Mouse (Mus musculus) embryonic facial prominence, embryonic 12.5 days (tissue): ENCODE data around the gene Itsn1. TPM values are rescaled to one million over a fixed set of nuclear protein-coding genes. Genes with fewer than 3 reads are reported as not detected.

Source experiments
- ATAC-seq: fragments of 200-750 bp; cut with Nextera tagmentation; 2 replicates; pipeline ENCODE4 v1.8.0; 2017; ENCODE audit not compliant: insufficient number of reproducible peaks, insufficient read depth, low FRiP score, low TSS enrichment
- H3K27ac ChIP-seq: fragments of 300-500 bp; sonication (generic); 2 replicates; pipeline ENCODE4 v1.5.1; 2016; ENCODE audit warnings: mild to moderate bottlenecking
- H3K27me3 ChIP-seq: fragments of 300-500 bp; sonication (generic); 2 replicates; pipeline ENCODE4 v1.6.1; 2016; ENCODE audit warnings: mild to moderate bottlenecking, moderate library complexity
- H3K36me3 ChIP-seq: fragments of 300-500 bp; sonication (generic); 2 replicates; pipeline ENCODE4 v1.6.1; 2016; ENCODE audit warnings: mild to moderate bottlenecking
- H3K4me1 ChIP-seq: fragments of 300-500 bp; sonication (generic); 2 replicates; pipeline ENCODE4 v1.6.1; 2016
- H3K4me2 ChIP-seq: fragments of 300-500 bp; sonication (generic); replicated peaks from 2 replicates; pipeline ENCODE4 v1.6.1; 2016; ENCODE audit warnings: mild to moderate bottlenecking, moderate library complexity
- H3K4me3 ChIP-seq: fragments of 300-500 bp; sonication (generic); 2 replicates; pipeline ENCODE4 v1.5.1; 2016; ENCODE audit warnings: mild to moderate bottlenecking
- H3K9ac ChIP-seq: fragments of 300-500 bp; sonication (generic); 2 replicates; pipeline ENCODE4 v1.6.1; 2016; ENCODE audit warnings: mild to moderate bottlenecking, moderate library complexity
- H3K9me3 ChIP-seq: fragments of 300-500 bp; sonication (generic); 2 replicates; pipeline ENCODE4 v1.6.1; 2016; ENCODE audit warnings: mild to moderate bottlenecking, moderate library complexity
- WGBS: fragments of 180-500 bp; shearing (Covaris S2); methylation state at CpG from one replicate; pipeline ENCODE4 v1.1.7; 2016; 5-methylcytosine and 5-hydroxymethylcytosine counted together
- polyA plus RNA-seq: library from polyadenylated mRNA; unstranded; fragments of >200 nt; fragmentation: Nextera tagmentation; extraction: Ambion mirVana; gene quantifications from 2 replicates; pipeline ENCODE4 v1.2.1, GENCODE M21; 2016

The Itsn1 gene
- polyA plus RNA-seq, 1 experiment from 2014 or later, result 43.2 TPM

GRCm38 (mm10) chr16:91734771-91735170, 5.7 kb downstream of the Itsn1 start:
- Histone ChIP-seq H3K4me3 (no peak overlapping the region), H3K36me3 (no peaks in the 10 kb centered on the region), H3K4me1 (peaks cover 26% of the 10 kb centered on the region), H3K27me3 (no peaks in the 10 kb centered on the region), H3K9ac (no peak overlapping the region), H3K4me2 (no peak overlapping the region), H3K27ac (no peak overlapping the region), H3K9me3 (no peaks in the 10 kb centered on the region)
- ATAC-seq, result no peak
- WGBS, result 58% methylated on average over 5 of the region's 5 CpGs

- no peak overlapping the region for H3K4me3 ChIP-seq
- H3K4me1 ChIP-seq, result peaks cover 35% of the 10 kb centered on the region
- 77% methylated on average over 7 of the region's 7 CpGs for WGBS
Measured at GRCm38 (mm10) chr16:91736046-91736816, 7.2 kb downstream of the Itsn1 start.

GRCm38 (mm10) chr16:91738505-91738904, 9.4 kb downstream of the Itsn1 start:
- WGBS, result 79% methylated on average over 6 of the region's 6 CpGs
- H3K4me1 ChIP-seq, result peaks cover 25% of the 10 kb centered on the region; the same call in 1 of the 2 replicates
- no peak overlapping the region for H3K9ac ChIP-seq

More at GRCm38 (mm10) chr16:91736046-91736816, 7.2 kb downstream of the Itsn1 start:
- no peak overlapping the region for H3K4me2 ChIP-seq
- H3K9me3 ChIP-seq, result no peaks in the 10 kb centered on the region
- no peaks in the 10 kb centered on the region for H3K36me3 ChIP-seq
- H3K27ac ChIP-seq, result no peak overlapping the region
- H3K9ac ChIP-seq, result no peak overlapping the region
- no peaks in the 10 kb centered on the region for H3K27me3 ChIP-seq
- no peak for ATAC-seq

GRCm38 (mm10) chr16:91740184-91740917, 11.3 kb downstream of the Itsn1 start:
- no peak overlapping the region for H3K4me2 ChIP-seq
- no peak overlapping the region for H3K4me3 ChIP-seq
- H3K27ac ChIP-seq, result no peak overlapping the region
- H3K4me1 ChIP-seq, result peaks cover 30% of the 10 kb centered on the region
- no peaks in the 10 kb centered on the region for H3K9me3 ChIP-seq
- H3K36me3 ChIP-seq, result no peaks in the 10 kb centered on the region
- H3K27me3 ChIP-seq, result no peaks in the 10 kb centered on the region
- 61% methylated on average over 8 of the region's 8 CpGs for WGBS
- H3K9ac ChIP-seq, result no peak overlapping the region
- ATAC-seq, result no peak

More at GRCm38 (mm10) chr16:91738505-91738904, 9.4 kb downstream of the Itsn1 start:
- Histone ChIP-seq H3K27ac (no peak overlapping the region), H3K36me3 (no peaks in the 10 kb centered on the region), H3K27me3 (no peaks in the 10 kb centered on the region), H3K4me3 (no peak overlapping the region), H3K4me2 (no peak overlapping the region), H3K9me3 (no peaks in the 10 kb centered on the region)
- ATAC-seq, result no peak

- H3K4me3 ChIP-seq, result no peak overlapping the region
- no peak overlapping the region for H3K9ac ChIP-seq
- no peak overlapping the region for H3K4me2 ChIP-seq
- no peaks in the 10 kb centered on the region for H3K9me3 ChIP-seq
- no peaks in the 10 kb centered on the region for H3K36me3 ChIP-seq
- peaks cover 36% of the 10 kb centered on the region for H3K4me1 ChIP-seq
- no peak overlapping the region for H3K27ac ChIP-seq
- H3K27me3 ChIP-seq, result no peaks in the 10 kb centered on the region
- 60% methylated on average over 7 of the region's 7 CpGs for WGBS
- ATAC-seq, result no peak
Measured at GRCm38 (mm10) chr16:91740918-91741255, 11.8 kb downstream of the Itsn1 start.

GRCm38 (mm10) chr16:91743055-91743454, 14.0 kb downstream of the Itsn1 start:
- WGBS, result 63% methylated on average over 7 of the region's 7 CpGs
- no peak overlapping the region for H3K27ac ChIP-seq
- H3K36me3 ChIP-seq, result no peaks in the 10 kb centered on the region
- ATAC-seq, result no peak
- no peak overlapping the region for H3K4me3 ChIP-seq
- peaks cover 39% of the 10 kb centered on the region for H3K4me1 ChIP-seq
- H3K4me2 ChIP-seq, result no peak overlapping the region
- H3K27me3 ChIP-seq, result no peaks in the 10 kb centered on the region
- no peak overlapping the region for H3K9ac ChIP-seq
- no peaks in the 10 kb centered on the region for H3K9me3 ChIP-seq

GRCm38 (mm10) chr16:91746101-91746950, 17.2 kb downstream of the Itsn1 start:
- Histone ChIP-seq H3K9me3 (no peaks in the 10 kb centered on the region), H3K36me3 (no peaks in the 10 kb centered on the region), H3K27me3 (no peaks in the 10 kb centered on the region), H3K27ac (peak overlapping the region; percentile 67), H3K9ac (no peak overlapping the region), H3K4me1 (peaks cover 26% of the 10 kb centered on the region), H3K4me3 (no peak overlapping the region), H3K4me2 (peak overlapping the region; percentile 13)
- whole genome bisulfite sequencing, result 19% methylated on average over 14 of the region's 14 CpGs
- peak; percentile 90 for ATAC-seq

GRCm38 (mm10) chr16:91747567-91747966, 18.5 kb downstream of the Itsn1 start:
- 87% methylated on average over 6 of the region's 6 CpGs for WGBS

GRCm38 (mm10) chr16:91751644-91752385, 22.7 kb downstream of the Itsn1 start:
- ATAC-seq, result no peak
- Histone ChIP-seq H3K4me2 (no peak overlapping the region), H3K4me3 (no peak overlapping the region), H3K4me1 (peaks cover 21% of the 10 kb centered on the region), H3K36me3 (no peaks in the 10 kb centered on the region), H3K9ac (no peak overlapping the region), H3K27me3 (no peaks in the 10 kb centered on the region), H3K27ac (no peak overlapping the region), H3K9me3 (no peaks in the 10 kb centered on the region)
- 82% methylated on average over 13 of the region's 13 CpGs for WGBS

More at GRCm38 (mm10) chr16:91747567-91747966, 18.5 kb downstream of the Itsn1 start:
- Histone ChIP-seq H3K27ac (no peak overlapping the region), H3K27me3 (no peaks in the 10 kb centered on the region), H3K9ac (no peak overlapping the region), H3K9me3 (no peaks in the 10 kb centered on the region), H3K36me3 (no peaks in the 10 kb centered on the region), H3K4me3 (no peak overlapping the region), H3K4me2 (no peak overlapping the region), H3K4me1 (peaks cover 32% of the 10 kb centered on the region)
- ATAC-seq, result no peak

- H3K4me3 ChIP-seq, result no peak overlapping the region
- H3K4me2 ChIP-seq, result no peak overlapping the region
- H3K27ac ChIP-seq, result no peak overlapping the region
- peaks cover 25% of the 10 kb centered on the region for H3K4me1 ChIP-seq
- no peaks in the 10 kb centered on the region for H3K27me3 ChIP-seq
- H3K9me3 ChIP-seq, result no peaks in the 10 kb centered on the region
- no peak overlapping the region for H3K9ac ChIP-seq
- ATAC-seq, result no peak
- 82% methylated on average over 4 of the region's 4 CpGs for WGBS
- no peaks in the 10 kb centered on the region for H3K36me3 ChIP-seq
Measured at GRCm38 (mm10) chr16:91753611-91754010, 24.5 kb downstream of the Itsn1 start.

GRCm38 (mm10) chr16:91754957-91755356, 25.9 kb downstream of the Itsn1 start:
- 91% methylated on average over 6 of the region's 6 CpGs for WGBS
- peaks cover 25% of the 10 kb centered on the region for H3K4me1 ChIP-seq
- no peak for ATAC-seq

More at GRCm38 (mm10) chr16:91754957-91755356, 25.9 kb downstream of the Itsn1 start:
- H3K9me3 ChIP-seq, result no peaks in the 10 kb centered on the region
- H3K27ac ChIP-seq, result no peak overlapping the region
- no peak overlapping the region for H3K9ac ChIP-seq
- no peaks in the 10 kb centered on the region for H3K36me3 ChIP-seq
- H3K4me2 ChIP-seq, result no peak overlapping the region
- H3K4me3 ChIP-seq, result no peak overlapping the region
- no peaks in the 10 kb centered on the region for H3K27me3 ChIP-seq
